Mouse (Mus musculus) frontal cortex, postnatal 10 days (tissue): Measurements from ENCODE around the gene Zc3h10.

Source experiments
- DNase-seq, 2 experiments: peaks; one replicate each; pipeline ENCODE4 v3.0.0; 2022; ENCODE audit warnings: low spot score in 2 of 2, mixed read lengths in 1 of 2

Zc3h10 gene

GRCm38 (mm10) chr10:128547361-128548032 is at the start of gene Zc3h10:
TSS of gene Zc3h10 (minus strand) at chr10:128547774.
- peak; percentile 92 to 95 for DNase-seq

- DNase-seq: no peak
Measured at GRCm38 (mm10) chr10:128592797-128593196, 45.2 kb upstream of the Zc3h10 start.

DNA sequence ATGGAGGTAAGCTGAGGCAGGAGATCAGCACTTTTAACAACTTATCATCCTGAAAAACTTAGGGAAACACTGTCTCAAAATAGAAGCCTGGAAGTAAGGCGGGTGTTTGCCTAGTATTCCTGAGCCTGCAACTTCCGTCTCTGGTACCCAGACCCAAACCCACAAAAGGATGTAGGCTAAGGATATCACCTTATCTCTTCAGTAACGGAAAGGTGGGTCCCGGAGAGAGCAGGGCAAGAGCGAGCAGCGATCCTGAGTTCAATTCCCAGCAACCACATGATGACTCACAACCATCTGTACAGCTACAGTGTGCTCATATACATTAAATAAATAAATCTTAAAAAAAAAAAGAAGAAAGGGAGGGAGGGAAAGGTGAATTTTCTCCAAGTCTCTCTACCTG is 43.9 kb upstream of the Zc3h10 start:
- no peak for DNase-seq

DNA sequence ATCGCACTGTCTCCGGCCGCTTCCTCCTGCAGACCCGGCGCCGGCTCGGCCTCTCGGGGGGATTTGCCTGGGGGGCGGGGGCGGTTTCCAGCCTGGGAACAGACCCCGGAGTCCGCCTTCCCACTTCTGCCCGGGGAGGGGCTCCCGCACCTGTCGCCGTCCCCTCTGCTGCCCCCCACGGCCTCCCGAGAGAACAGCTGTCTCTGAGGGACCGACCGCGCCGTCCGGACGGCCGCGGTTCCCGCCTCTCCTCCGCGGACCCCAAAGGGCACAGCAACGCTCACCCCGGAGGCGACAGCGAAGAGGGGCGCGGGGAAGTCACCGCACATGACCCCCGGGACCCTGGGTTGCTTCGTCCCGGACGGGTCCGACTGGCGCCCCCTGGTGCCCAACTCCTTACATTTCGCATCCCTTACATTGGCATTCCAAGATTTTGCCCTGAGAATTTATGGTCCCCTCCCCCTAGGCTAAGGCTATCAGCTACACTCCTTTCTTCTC is 42.7 kb upstream of the Zc3h10 start:
- DNase-seq: peak in 1 of 2 experiments; percentile 49

DNA sequence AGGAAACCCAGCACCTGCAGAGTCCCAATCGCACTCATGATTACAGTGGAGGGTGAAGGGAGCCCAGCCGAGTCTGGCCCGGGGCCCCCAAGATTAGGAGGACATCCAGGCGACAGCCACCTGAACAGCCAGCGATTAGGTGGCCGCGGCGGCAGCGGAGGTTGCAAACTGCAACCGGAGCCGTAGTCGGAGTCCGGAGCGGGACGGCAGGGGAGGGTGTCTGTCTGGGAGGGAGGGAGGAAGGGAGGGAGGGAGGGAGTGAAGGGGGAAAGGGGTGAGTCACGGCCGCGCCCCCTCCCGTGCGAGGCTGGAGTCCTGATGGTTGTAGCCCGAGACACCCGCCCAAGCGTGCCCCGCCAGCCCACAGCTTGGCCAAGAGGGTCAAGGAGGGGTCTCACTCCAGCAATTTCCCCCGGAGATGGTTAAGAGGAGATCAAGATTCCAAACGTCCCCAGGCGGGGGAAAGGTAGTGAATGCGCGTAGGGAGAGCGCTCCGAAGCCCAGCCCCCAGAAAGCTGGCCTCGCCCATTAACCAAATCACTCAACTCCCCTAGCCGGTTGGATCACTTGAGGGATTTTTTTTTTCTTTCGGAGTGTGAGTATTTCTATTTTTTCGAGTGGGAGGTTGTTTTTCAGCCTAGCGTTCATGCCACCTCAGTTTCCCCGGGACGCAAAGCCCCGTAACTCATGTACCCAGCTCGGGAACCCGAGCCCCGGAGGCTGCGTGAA is 42.1 kb upstream of the Zc3h10 start, which contains the start of gene Erbb3:
Gene Erbb3 (minus strand): TSS at position 189 of the 729 bp plus-strand sequence.
- DNase-seq: no peak

GRCm38 (mm10) chr10:128588775-128589463 is 41.3 kb upstream of the Zc3h10 start:
- no peak for DNase-seq

GRCm38 (mm10) chr10:128588136-128588535 is 40.6 kb upstream of the Zc3h10 start:
- no peak for DNase-seq

DNA sequence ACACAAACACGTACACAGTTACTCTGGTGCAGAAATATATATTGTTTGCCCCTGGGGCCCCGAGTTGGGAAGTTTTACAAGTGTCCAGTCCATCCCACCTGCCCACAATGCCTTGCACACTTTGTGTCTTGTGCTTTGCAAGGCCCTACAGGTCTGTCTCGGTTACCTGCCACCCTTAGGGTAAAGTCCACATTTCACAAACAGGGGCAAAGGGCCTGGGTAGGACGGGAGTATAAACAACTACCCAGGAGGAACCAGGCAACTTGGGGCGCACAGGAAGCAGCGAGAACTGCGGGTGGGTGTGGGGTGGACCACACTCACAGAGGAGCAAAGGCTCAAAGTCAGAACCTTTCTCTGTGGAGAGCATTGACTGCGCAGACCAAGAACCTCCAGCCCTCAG is 40.1 kb upstream of the Zc3h10 start:
- DNase-seq: no peak

- no peak for DNase-seq
Measured at GRCm38 (mm10) chr10:128587120-128587519, 39.5 kb upstream of the Zc3h10 start.

DNA sequence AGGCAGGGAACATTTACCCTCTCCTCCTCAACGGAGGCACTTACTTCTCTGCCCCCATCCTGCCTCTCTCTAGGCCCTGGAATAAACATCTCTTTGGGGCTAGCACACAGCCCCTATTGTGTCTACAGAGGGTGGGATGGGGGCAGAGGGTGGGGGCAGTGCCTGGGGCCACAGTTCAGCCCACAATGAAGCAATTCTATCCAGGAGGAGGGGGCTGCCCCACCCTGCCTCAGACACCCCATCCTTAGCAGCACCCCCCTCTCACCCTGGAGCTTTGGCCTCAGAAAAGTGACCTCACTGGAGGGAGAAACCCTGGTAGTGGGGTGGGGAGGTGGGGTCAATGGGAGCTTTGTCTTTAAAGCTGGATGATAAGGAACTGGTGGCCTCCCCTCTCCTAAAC is 39.0 kb upstream of the Zc3h10 start:
- no peak for DNase-seq

DNA sequence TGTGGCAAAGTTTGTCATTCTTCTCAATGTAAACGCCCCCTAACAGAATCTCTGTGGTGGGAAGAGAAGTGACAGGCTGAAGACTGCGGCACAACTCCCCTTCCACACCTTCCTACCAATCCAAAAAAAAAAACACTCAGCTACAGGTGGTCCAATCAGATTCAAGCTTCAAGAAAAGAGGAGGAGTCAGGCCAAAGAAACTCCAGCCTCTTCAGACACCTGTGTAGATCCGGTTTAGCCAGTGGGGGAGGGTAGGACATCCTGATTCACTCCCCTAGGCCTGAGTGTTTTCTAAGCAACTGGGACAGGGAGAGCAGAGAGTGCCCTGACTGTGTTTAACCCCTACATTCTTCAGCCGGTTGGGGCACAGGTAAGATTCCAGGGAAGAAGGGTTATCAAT is 36.8 kb upstream of the Zc3h10 start:
- DNase-seq: no peak

DNA sequence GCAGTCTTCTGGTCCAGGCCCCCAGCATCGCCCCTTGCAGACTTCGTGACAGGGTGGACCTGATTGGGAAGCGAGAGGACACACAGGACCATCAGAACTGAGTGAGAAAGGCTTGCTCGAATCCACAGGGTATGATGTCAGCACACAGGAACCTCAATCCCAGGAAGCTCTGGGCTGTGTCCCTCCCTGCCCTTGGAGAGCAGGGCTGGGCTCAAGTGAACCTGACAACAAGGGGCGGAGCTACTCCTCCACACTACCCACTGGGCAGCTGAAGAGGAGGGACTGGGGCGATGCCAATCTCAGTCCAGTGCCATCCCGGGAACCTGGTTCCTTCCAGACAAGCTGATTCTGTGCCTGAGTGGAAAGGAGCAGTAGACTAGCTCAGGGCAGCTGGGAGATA is 36.1 kb upstream of the Zc3h10 start:
- DNase-seq: no peak

- DNase-seq: no peak
Measured at GRCm38 (mm10) chr10:128579731-128580130, 32.2 kb upstream of the Zc3h10 start.

DNA sequence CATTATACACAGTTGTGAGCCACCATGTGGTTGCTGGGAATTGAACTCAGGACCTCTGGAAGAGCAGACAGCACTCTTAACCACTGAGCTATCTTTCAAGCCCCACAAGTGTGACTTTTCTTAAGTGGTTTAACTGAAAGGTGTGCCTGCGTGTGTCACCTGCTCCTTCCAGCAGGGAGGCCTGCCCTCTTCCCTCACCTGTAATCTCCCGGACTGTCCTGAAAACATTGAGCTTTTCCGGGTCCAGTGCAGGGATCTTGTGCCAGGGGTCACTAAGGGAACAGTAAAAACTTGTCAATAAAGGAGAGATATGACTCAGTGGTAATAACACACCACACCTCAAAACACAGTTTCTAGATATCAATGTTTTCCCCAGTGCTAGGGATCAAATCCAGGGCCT is 31.7 kb upstream of the Zc3h10 start:
- no peak for DNase-seq

GRCm38 (mm10) chr10:128578330-128578729 is 30.8 kb upstream of the Zc3h10 start:
- DNase-seq: no peak

DNA sequence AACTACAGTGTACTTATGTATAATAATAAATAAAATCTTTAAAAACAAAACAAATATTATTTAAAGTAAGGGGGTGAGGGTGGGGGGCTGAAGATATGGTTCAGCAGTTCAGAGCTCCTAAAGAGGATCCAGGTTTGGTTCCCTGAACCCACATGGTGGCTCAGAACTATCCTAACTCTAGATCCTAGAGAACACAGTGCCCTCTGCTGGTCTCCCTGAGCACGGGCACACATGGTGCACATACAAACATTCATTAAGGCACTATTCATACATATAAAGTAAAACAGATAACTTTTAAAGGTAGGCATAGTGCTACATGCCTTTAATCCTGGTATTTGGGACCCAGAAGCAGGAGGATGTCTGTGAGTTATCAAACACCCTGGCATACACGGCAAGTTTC is 27.5 kb upstream of the Zc3h10 start:
- DNase-seq: no peak

DNA sequence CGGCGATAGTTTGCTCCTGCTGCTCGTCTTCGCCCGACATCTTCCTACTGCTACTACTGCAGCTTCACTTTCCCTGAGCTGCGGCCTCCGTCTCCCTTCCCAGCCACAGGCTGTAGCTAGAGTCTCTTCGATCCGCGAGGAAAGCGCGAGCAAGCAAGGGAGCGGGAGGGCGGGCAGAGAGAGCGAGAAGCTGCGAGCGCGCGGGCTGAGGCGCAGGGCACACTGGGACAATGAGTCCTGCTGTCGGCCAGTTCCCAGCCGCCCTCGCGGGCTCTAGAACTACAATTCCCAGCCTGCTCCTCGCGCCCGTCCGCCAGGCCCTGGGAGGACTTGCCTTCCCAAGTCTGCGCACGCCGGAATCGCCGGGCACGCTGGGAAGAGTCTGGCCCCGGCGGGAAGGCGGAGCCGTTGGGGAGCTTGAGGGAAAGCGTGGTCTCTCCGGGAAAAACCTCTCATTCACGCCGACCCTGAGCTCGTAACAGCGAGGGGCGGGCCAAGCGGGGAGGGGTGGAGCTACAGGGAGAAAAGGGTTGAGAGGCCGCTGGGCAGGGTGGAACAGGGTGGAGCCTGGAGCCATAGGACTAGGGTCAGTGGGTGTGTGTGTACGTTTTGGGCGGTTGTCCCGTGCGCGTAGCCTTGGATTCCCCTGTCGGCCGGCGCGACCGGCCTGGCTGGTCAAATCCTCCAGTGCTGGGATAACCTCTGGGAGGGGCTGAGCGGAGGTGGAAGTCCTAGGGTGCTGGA is 18.4 kb upstream of the Zc3h10 start, which contains the start of gene Pa2g4:
Gene Pa2g4 (minus strand): TSS at position 200 of the 744 bp plus-strand sequence.
- peak; percentile 97 to 99 for DNase-seq

- peak in 1 of 2 experiments; percentile 32 for DNase-seq
Measured at GRCm38 (mm10) chr10:128565206-128565787, 17.7 kb upstream of the Zc3h10 start.

DNA sequence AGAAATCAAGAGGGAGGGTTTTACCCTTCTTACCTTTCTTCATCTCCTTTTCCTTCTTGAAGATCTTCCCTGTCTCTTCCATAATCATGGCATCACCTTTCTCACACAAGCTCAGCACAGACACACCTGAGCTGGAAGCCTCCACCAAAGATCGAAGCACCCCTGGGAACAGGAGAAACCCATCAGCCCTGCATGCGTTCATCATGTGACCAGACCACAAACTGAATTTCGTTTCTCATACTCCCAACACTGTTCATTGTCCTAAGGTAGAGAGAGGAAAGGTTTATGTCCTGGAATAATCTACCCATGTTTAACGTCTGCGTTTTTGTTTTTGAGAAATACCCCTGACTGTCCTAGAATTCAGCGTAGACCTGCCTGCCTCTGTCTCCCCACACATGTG is 16.0 kb upstream of the Zc3h10 start:
- DNase-seq: no peak

GRCm38 (mm10) chr10:128556963-128557362 is 9.4 kb upstream of the Zc3h10 start:
- DNase-seq: no peak

DNA sequence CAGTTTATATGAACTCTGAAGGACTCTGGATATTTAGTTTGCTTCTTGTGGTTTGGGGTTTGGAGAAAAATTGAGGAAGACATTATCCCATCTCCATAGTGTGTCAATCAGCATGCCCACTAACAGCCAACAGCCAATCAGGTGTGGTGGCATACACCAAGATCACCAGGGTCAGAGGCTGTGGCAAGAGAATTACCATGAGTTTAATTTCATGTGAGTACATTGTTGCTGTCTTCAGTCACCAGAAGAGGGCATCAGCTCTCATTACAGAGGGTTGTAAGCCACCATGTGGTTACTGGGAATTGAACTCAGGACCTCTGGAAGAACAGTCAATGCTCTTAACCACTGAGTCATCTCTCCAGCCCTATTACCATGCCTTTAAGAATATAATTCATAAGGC is 8.7 kb upstream of the Zc3h10 start:
- DNase-seq: no peak
